In genomic region chr11:61021676-61022549, GRCm38 (mm10) we compare ENCODE assay signal across 8 mouse cellular contexts. TPM values are rescaled to one million over a fixed set of nuclear protein-coding genes. Genes with fewer than 3 reads are reported as not detected.
DNase-seq lines count a peak whose midpoint lies in the region; ATAC-seq lines count a peak whose summit lies in the region.

No protein-coding gene starts in this region.

- peak overlapping the region; percentile 83 for H3K4me2 ChIP-seq in neural tube, embryonic 11.5 days (ENCODE audit: low read depth)
- H3K4me2 ChIP-seq in embryonic facial prominence, embryonic 12.5 days (replicated peaks), result peak overlapping the region; percentile 99
- H3K4me2 ChIP-seq in heart, embryonic 16.5 days (ENCODE audit: low read depth, low read length), result peak overlapping the region; percentile 74
- peak overlapping the region; percentile 85 for H3K4me2 ChIP-seq in neural tube, embryonic 15.5 days

- ATAC-seq in neural tube, embryonic 11.5 days (ENCODE audit: insufficient read depth, low FRiP score, low TSS enrichment), result no peak
- no peak for ATAC-seq in embryonic facial prominence, embryonic 12.5 days (ENCODE audit: insufficient number of reproducible peaks, insufficient read depth, low FRiP score, low TSS enrichment)
- peak; percentile 7; the same call in 1 of the 2 replicates for ATAC-seq in heart, embryonic 16.5 days (replicated peaks; ENCODE audit: extremely low read depth, insufficient read depth, low FRiP score)
- peak; percentile 64 for ATAC-seq in neural tube, embryonic 15.5 days (ENCODE audit: low FRiP score)

- peak overlapping the region; percentile 48 for H3K4me3 ChIP-seq in neural tube, embryonic 11.5 days (ENCODE audit: low read depth, low read length)
- peak overlapping the region; percentile 60 for H3K4me3 ChIP-seq in embryonic facial prominence, embryonic 12.5 days
- H3K4me3 ChIP-seq in heart, embryonic 16.5 days (ENCODE audit: low read length), result peak overlapping the region; percentile 67
- H3K4me3 ChIP-seq in neural tube, embryonic 15.5 days (replicated peaks), result peak overlapping the region; percentile 71

- H3K4me1 ChIP-seq in neural tube, embryonic 11.5 days (ENCODE audit: control insufficient read depth, insufficient read depth, low read length), result peaks cover 7% of the 10 kb centered on the region; the same call in 1 of the 2 replicates
- peaks cover 21% of the 10 kb centered on the region for H3K4me1 ChIP-seq in embryonic facial prominence, embryonic 12.5 days
- H3K4me1 ChIP-seq in heart, embryonic 16.5 days (ENCODE audit: control insufficient read depth, insufficient read depth, low read length), result peaks cover 30% of the 10 kb centered on the region
- H3K4me1 ChIP-seq in neural tube, embryonic 15.5 days, result peaks cover 42% of the 10 kb centered on the region

- under 1% methylated on average over 51 of the region's 68 CpGs for WGBS in neural tube, embryonic 11.5 days
- WGBS in embryonic facial prominence, embryonic 12.5 days, result 2% methylated on average over 68 of the region's 68 CpGs
- 3% methylated on average over 68 of the region's 68 CpGs for WGBS in heart, embryonic 16.5 days
- 1% methylated on average over 67 of the region's 68 CpGs for WGBS in neural tube, embryonic 15.5 days

- peaks cover 42% of the 10 kb centered on the region for H3K27me3 ChIP-seq in neural tube, embryonic 11.5 days (ENCODE audit: control insufficient read depth, insufficient read depth, low read length)
- H3K27me3 ChIP-seq in embryonic facial prominence, embryonic 12.5 days, result peaks cover 70% of the 10 kb centered on the region
- peaks cover 51% of the 10 kb centered on the region for H3K27me3 ChIP-seq in heart, embryonic 16.5 days (ENCODE audit: control insufficient read depth, insufficient read depth, low read length)
- peaks cover 52% of the 10 kb centered on the region for H3K27me3 ChIP-seq in neural tube, embryonic 15.5 days (replicated peaks)

- H3K9ac ChIP-seq in neural tube, embryonic 11.5 days (ENCODE audit: low read length), result peak overlapping the region; percentile 35; the same call in 1 of the 2 replicates
- peak overlapping the region; percentile 47 for H3K9ac ChIP-seq in embryonic facial prominence, embryonic 12.5 days
- peak overlapping the region; percentile 81 for H3K9ac ChIP-seq in heart, embryonic 16.5 days (ENCODE audit: low read length)
- H3K9ac ChIP-seq in neural tube, embryonic 15.5 days (replicated peaks), result peak overlapping the region; percentile 61

- no peaks in the 10 kb centered on the region for H3K9me3 ChIP-seq in neural tube, embryonic 11.5 days (ENCODE audit: control insufficient read depth, low read length)
- H3K9me3 ChIP-seq in embryonic facial prominence, embryonic 12.5 days, result no peaks in the 10 kb centered on the region
- no peaks in the 10 kb centered on the region for H3K9me3 ChIP-seq in heart, embryonic 16.5 days (replicated peaks; ENCODE audit: control insufficient read depth, low read length)
- no peaks in the 10 kb centered on the region for H3K9me3 ChIP-seq in neural tube, embryonic 15.5 days (replicated peaks)

- peak; percentile 24 for DNase-seq in neural tube, embryonic 11.5 days (ENCODE audit: low spot score)
- DNase-seq in neural tube, embryonic 10.5 days (ENCODE audit: extremely low spot score, low spot score), result no peak
- peak; percentile 41 to 51 for DNase-seq in left cerebral cortex, adult 8-10 months (ENCODE audit: low spot score in 2 of 2)
- DNase-seq in ovary, adult 18-20 months (ENCODE audit: low spot score), result no peak
- no peak for DNase-seq in lung, postnatal 14 days

- H3K27ac ChIP-seq in neural tube, embryonic 11.5 days (ENCODE audit: low read depth, low read length), result no peak overlapping the region
- H3K27ac ChIP-seq in embryonic facial prominence, embryonic 12.5 days, result no peak overlapping the region
- H3K27ac ChIP-seq in heart, embryonic 16.5 days (ENCODE audit: low read length), result peak overlapping the region; percentile 60
- peak overlapping the region; percentile 58 for H3K27ac ChIP-seq in neural tube, embryonic 15.5 days (replicated peaks)

- H3K36me3 ChIP-seq in neural tube, embryonic 11.5 days (ENCODE audit: control insufficient read depth, insufficient read depth, low read length), result no peaks in the 10 kb centered on the region
- H3K36me3 ChIP-seq in embryonic facial prominence, embryonic 12.5 days, result no peaks in the 10 kb centered on the region
- H3K36me3 ChIP-seq in heart, embryonic 16.5 days (ENCODE audit: control insufficient read depth, insufficient read depth), result no peaks in the 10 kb centered on the region
- no peaks in the 10 kb centered on the region for H3K36me3 ChIP-seq in neural tube, embryonic 15.5 days

RNA-seq across cellular contexts. Expression of gene Kcnj12, which starts 0.5 kb away (rescaled TPM):
- polyA plus RNA-seq in neural tube, embryonic 11.5 days (2014; fragmentation: Nextera tagmentation; extraction: Ambion mirVana), result 3.4 and 4.0 TPM in 2 replicates
- polyA plus RNA-seq in embryonic facial prominence, embryonic 12.5 days (2016; fragmentation: Nextera tagmentation; extraction: Ambion mirVana), result 3.9 and 5.0 TPM in 2 replicates
- 5.7 and 5.9 TPM in 2 replicates for polyA plus RNA-seq in heart, embryonic 16.5 days (2015; fragmentation: Nextera tagmentation; extraction: Ambion mirVana)
- total RNA-seq in left cerebral cortex, adult 8-10 months (2022), result 10 to 100 TPM; 15.1 to 19.8 (median 15.6) TPM
- 3.2 and 3.8 TPM in 2 replicates for polyA plus RNA-seq in neural tube, embryonic 15.5 days (2015; fragmentation: Nextera tagmentation; extraction: Ambion mirVana)

Comparison
In these comparisons a context has a peak if more than half of its experiments do, and no peak if none do; other contexts are left out.
1. ATAC-seq: peak in heart, embryonic 16.5 days (single experiment) and neural tube, embryonic 15.5 days (single experiment); none in neural tube, embryonic 11.5 days (single experiment) and embryonic facial prominence, embryonic 12.5 days (single experiment).
2. DNase-seq: peak in neural tube, embryonic 11.5 days (single experiment) and left cerebral cortex, adult 8-10 months (2 of 2); none in neural tube, embryonic 10.5 days (single experiment), ovary, adult 18-20 months (single experiment) and lung, postnatal 14 days (single experiment).
3. H3K27ac ChIP-seq: peak in heart, embryonic 16.5 days (single experiment) and neural tube, embryonic 15.5 days (single experiment); none in neural tube, embryonic 11.5 days (single experiment) and embryonic facial prominence, embryonic 12.5 days (single experiment).
4. Peak in every context shown above with its lines, with median percentiles within 50 percentile points of each other: H3K4me2 ChIP-seq, H3K4me3 ChIP-seq and H3K9ac ChIP-seq.